Mouse (Mus musculus): ENCODE measurements around the gene Sdhb. TPM values are rescaled to one million over a fixed set of nuclear protein-coding genes. Genes with fewer than 3 reads are reported as not detected.

The Sdhb gene
- total RNA-seq, 2 experiments from 2014 or later = 1,306 to 1,387 TPM

DNA sequence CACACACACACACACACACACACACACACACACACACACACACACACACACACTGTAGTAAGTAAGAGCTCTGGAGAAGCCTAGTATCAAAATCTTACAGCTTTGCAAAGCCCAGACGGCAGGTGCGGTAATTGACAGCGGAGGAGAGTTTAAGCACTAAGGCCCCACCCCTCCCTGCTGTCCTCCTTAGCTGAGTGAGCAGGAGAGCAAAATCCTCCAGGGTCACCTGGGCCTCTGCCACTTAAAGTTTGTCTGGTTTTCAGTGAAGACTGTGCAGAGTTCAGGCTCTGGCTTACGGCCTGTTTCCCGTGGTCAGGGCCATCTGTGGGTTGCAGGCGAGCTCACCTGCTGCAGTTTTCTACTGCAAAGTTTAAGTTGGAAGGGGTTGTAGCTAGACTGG is 12.5 kb upstream of the Sdhb start:
- no peak for DNase-seq

DNA sequence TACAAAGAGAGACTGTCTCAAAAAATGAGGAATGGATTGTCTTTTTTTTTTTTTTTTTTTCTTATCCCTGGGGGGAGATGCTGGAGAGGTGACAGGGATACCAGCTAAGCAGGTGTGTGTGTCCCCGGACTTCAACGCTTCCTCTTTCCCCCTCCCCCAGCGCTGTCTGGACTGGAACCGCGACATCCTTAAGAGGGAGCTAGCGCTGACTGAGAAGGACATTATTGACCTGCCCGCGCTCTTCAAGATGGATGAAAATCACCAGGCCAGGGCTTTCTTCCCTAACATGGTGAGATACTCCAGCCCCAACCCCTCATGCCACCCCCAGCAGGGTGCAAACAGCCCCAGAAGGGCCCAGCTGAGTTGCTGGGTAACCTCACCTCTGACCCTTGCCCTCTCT is 12.0 kb upstream of the Sdhb start:
- DNase-seq = no peak

DNA sequence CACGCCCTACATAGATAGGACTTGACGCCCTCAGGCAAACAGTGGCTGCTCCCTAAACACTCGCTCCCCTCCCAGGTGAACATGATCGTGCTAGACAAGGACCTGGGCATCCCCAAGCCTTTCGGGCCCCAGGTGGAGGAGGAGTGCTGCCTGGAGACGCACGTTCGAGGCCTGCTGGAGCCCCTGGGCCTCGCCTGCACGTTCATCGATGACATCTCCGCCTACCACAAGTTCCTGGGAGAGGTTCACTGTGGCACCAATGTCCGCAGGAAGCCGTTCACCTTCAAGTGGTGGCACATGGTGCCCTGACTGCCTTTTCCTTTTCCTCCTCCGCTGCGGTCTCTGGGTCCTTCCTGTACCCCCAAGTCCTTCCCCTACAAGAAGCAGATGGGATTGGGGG is 11.4 kb upstream of the Sdhb start:
- no peak for DNase-seq

DNA sequence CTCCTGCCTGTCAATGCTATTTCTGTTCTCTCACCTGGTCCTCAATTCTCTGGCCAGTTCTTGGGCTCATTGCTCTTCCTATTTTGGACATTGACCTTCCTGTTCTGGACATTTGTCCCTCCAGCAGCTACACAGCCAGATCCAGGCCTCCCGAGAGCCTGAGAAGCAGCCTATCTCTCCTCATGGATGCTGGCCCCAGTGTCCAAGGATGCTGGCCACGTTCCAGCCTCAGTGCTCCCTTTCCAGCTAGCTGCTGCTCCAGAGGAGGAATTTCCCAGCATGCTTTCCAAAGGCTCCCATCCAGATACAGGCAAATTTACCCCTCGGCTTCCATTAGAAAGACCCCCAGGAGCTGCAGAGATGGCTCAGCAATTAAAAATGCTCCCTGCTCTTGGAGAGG is 10.4 kb upstream of the Sdhb start:
- peak; percentile 63 to 64 for DNase-seq

DNA sequence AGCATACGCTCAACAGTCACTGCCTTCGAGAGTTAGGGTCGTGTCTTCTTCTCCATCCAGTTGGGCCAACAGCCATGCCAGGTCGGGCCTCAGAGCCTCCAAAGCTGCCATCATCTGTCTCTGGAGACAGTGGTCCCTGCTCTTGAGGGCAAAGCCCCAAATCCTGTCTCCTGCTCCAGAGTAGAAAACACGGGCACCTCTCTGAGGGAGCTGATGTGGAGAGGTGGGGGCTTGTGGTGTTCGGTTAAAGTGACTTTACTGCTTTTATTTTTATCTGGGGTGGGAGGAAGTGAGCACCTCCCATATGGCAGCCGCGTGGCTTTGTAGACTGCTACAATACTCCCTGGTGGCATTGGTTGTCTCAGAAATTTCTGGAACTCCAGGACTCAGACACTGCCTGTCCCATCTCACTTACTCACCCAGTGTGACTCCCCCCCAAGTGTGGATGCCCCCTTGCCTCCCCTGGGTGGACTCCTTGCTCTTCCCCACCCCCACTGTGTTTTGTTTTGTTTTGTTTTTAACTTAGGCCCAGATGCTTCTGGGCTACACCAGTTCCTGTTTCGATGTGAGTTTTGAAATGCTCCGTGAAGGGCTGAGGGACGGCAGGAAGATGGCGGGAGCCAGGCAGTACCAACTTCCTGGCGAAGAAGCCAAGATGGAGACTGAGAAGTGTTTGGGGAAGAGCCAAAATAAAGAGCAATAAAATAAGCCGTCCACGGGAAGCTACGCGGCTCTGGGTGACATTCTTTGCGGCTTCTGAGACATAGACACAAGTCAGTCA is 9.0 kb upstream of the Sdhb start:
- DNase-seq = peak in 1 of 2 experiments; percentile 40

DNA sequence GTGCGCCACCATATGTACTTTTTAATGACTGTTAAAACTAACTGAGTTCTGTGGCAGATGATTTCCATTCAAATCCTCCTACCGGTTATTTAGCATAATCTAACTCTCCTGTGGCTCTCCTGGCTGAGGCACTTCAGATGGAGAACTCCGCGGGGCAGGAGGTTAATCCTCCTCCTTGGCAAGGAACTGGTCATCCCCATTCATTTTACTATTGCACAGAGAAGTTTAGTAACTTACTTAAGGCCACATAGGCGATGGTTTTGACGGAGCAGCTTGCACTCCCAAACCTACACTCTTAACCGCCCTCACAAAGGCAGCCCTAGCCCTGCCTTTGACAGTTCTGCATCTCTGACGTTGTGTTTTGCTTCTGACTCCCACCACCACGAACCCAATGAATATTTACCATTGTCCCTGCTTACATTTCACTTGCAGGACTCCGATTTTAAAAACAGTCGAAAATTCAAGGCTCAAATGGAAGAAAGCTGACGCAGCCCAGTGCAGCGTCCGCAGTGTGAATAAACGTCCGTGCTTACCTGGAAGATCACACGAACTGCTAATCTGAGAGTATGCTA is 3.8 kb upstream of the Sdhb start:
- no peak for DNase-seq

DNA sequence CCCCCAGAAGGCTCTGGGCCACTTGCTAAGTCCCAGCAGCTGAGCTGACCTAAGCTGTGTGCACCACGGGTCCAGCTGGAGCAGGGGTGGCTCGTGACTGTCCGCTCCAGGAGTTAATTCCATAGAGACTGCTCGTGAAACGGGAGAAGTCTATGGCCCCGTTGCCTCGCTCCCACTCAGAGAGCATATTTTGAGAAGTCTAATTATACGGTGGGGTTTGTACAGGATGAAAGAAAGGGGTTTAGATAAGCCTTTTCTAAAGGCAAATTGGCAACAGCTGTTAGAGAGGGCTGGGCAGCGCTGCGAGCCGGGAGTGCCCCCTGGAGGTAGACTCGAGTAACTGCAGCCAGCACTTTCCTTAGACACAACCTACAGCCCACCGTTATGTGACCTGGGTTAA is 3.3 kb upstream of the Sdhb start:
- DNase-seq = peak; percentile 73 to 90

DNA sequence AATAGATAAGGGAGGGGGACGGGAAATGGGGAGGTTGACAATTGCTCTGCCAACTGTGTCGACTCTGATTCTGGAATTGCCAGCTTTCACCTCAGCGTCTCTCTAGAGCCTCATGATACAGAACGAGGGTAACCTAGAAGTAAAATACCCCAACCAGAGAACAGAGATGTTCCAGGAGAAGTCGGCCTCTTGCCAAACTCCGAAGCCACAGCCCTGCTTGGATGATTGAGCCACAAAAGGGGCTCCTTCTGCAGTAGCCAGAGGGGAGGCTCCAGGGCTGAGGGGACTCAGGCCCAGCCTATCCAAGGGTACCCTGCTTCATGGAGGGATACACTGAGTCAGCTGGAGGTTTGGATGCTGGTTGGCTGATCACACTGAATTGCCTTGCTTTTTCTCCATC is 2.7 kb upstream of the Sdhb start:
- no peak for DNase-seq

DNA sequence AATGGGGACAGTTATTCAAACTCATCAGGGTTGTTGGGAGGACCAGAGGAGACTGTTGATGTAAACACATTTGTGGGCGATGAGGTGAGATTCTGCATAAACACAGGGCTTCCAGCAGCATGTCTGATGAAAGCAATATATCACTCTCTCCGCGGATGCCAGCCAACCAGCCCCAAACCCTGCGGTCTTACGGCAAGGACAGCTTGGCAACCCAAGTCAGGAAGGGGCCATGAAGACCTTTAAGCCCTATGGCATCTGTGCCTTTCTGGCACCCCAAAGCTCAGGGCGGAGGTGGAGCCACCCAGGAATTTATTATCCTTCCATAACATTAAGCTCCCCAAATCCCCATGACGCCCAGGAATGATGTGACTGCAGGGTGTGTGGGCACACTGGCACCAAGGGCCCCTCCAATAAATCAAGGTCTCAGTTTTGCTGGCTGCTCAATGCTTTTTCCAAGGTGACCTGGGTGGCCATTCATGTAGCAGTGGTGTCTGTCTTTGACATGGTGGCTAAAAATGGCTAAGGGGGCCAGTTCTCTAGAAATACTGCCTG is 1.8 kb upstream of the Sdhb start:
- no peak for DNase-seq

DNA sequence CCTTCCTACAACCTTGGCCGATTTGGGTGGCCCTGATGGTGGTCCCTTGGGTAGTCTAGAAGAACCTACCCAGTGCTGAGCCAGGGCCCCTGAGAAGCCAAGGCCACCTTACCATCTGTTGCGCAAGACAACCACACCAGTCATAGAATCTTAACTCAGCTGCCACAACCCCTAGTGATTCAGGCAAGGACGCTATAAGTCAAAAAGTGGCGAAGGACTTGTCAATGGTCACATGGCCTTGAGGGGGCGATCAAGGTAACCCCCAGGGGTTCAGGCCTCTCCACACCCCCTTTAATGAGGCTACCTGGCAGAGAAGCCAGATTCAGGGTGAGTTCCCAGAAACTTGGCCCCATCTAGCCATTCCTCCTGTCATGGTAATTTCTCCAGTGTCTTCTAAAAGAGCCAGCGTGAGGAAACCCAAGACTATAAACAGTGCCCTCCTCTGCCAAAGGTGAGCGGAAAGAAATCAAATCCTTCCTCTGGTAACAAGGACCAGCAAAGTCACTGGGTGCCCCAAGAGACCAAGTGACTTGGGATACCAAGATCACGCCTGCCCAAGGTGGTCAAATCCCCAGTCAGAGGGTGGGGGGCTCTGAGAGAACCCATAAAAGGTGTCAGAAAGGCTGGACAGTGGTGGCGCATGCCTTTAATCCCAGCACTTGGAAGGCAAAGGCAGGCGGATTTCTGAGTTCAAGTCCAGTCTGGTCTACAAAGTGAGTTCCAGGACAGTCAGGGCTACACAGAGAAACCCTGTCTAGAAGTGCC is 1.1 kb upstream of the Sdhb start:
- no peak for DNase-seq

DNA sequence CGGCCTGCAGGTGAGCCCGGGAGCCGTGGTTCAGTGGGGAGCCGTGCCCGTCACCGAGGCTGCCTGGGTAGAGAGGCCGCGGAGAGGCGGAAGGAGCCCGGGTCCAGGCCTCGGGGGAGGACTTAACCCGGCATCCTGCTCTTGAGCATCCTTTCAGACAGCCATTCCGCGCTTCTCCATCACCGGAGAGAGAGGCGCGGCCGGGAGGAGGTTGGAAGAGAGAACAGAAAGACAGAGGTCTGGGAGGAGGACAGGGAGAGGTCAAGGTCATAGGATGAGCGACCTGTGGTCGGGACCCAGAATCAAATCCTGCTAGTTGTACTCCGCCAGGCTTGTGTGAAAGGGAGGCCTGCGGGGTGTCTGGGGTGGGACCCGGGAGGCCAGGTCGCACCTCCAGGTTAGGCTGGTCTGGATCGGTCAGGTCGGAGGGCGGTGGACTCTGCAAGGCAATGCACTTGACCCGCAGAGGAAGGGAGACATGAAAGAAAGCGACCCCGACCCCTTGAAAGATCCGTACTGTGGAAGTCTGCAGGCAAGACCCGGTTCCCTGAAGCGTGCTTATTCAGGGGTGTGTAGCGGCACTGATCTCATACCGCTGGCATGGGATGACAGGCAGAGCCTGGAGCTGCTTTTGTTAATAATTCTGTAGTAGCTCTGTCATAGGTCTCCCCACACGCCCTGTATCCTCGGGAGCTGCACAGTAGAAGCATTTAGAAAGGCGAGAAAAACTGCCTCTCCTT is 634 bp downstream of the Sdhb start:
- no peak for DNase-seq

DNA sequence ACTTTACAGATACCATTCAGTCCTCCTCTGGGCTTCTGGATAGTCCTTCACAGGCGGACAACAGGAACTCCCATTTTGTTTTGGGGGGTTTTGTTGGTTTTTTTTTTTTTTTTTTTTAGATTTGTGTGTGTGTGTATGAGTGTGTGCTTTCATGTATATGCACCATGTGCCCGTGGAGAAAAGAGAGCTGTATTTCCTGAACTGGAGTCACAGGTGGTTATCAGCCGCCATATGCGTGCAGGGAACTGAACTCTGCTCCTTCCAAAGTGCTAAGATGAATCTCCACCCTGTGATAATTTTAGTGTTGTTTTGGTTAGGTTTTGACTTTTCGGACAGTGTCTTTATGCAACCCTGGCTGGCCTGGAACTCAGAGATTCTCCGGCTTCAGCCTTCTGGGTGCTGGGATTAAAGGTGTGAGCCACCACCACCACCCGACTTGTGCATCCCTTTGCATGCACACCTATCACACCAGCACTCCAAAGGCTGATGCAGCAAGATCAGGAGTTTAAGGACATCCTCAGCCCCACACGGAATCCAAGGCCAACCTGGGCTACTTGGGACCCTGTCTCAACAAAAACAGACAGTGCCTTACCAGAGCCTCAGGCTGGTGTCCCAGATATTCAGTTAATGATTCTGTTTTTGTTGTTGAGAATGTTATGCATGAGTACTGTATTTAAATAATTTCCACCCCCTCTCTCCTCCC is 1.4 kb downstream of the Sdhb start:
- no peak for DNase-seq

DNA sequence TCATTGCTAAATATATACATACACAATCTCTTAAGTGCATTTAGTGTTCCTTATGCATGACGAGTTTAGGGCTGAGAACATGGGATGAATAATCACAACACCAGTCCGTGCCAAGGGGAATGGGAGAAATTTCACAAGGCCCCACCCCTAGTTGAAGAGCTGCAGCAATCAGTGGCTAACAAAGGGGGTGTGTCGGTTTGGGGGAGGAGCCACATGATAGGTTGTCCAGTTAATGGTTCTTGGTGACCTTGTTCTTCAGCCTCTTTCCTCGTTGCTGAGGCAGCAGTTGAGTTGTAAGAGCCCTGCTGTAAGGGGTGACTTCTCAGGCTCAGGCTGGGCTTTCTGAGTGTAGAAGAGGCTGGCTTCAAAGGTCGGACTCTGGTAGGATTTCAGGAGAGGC is 1.9 kb downstream of the Sdhb start:
- DNase-seq = peak; percentile 78 to 85

DNA sequence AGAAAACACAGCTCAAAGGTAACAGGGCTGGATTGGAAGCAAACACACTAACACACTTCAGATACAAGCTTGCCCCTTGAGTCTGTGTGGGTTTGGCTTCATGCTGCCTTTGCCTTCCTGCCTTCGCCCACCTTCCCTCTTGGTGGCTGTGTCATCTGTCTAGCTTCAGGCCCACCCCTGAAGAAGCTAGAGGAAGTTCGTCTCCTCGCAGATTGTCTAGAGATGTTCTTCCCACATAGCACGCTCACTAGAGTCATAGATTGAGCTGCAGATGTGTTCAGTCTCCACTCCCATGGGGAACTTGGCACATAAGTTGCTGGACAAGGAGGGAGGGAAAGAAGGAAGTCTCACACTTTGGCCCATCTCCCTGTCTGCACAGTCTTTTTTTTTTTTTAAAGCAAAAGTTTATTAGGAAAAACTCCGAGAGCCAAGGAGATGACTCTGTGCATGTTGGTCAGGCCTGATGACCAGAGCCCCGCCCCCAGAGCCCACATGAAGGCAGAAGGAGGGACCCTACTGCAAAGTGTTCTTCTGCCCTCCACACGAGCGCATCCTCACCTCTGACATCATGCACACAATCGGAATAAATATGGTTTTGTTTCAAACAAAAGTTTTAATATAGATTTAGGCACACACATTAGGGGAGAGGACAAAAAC is 3.1 kb downstream of the Sdhb start:
- peak; percentile 41 to 70 for DNase-seq

DNA sequence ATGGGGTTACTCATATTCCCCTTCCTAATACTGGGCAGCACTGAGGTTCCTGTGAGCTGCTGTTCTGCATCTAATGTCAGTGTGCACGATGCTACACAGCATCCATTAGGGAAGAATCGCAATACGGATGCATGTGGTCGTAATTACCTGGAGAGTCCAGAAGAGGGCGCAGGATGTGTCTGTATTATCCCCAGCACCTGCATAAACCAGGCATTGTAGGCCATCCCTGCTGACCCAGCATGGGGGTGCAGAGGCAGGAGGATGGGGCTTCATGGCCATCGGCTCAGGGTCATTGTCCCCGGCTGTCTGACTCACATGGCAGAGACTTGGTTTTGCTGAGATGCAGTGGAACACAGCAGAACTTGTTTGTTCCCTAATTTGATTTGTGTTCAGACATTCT is 3.6 kb downstream of the Sdhb start:
- peak; percentile 77 to 83 for DNase-seq

DNA sequence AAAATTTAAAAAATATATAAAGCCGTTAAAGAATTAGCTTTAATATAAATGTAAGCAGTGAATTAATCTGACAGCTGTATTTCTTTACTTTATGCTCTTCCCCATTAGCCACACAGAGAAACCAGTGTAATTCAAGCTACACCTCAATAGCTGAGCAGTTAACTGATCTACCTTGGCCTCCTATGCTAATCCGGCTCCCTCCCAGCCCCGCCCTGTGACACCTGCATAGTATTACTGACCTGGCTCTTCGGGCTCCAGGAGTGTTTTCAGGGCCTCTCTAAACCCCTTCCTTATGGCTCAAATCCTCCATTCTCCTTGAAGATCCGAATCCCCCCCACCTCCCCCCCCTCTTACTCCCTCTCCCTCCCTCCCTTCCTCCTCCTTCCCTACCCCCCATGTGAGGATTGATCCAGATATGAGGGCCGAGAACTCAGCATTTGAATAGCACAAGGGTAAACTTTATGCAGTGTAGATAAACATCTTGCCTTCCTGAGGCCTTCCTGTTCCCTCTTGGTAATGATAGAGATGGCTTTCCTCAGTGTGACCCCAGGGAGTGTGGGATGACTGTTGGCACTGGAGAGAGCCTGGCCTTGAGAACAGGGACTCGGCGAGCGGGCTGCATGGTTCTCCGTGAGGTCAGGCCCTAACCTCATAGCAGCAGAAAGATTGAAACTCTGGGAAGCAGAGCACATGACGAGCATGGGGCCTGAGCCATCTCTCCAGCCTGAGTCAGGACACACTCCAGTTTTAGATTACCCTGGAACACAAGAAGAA is 6.6 kb downstream of the Sdhb start:
- no peak for DNase-seq

DNA sequence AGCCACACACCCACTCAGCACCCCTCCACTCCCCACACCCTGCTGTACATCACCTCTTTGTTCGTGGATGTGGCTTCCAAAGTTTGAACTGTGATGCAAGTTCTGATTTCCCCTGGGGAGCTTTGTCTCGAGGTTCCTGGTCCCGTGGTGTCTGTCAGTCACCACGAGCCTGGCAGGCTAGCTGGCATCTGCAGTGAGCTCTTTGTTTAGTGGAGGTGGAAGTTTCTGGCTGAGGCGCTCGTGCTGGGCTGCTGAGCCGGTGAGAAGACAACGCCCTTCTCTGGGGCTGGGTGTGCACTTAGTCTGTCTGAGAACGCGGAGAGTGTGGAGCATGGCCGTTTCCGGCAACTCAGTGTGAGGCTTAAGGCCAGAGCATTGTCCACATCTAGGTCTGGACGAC is 10.7 kb downstream of the Sdhb start:
- DNase-seq = no peak

DNA sequence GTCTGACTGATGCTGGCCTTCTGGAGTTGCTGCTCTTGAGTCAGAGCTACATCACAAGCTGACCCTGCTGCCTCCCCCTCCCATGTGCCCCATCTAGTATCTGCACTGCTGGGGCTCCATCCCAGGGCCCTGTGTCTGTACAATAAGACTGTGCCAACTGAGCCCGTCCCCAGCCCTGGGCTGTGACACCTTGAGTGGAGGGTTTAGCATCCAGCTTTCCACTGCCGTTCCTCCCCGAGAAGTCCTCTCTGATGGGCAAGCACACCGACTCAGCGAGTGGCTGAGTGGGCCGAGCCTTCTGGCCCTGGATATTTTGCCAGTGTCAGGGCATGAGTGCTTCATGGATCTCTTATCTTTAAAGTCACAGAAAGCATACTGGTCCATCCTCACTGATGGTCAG is 13.4 kb downstream of the Sdhb start:
- no peak for DNase-seq

DNA sequence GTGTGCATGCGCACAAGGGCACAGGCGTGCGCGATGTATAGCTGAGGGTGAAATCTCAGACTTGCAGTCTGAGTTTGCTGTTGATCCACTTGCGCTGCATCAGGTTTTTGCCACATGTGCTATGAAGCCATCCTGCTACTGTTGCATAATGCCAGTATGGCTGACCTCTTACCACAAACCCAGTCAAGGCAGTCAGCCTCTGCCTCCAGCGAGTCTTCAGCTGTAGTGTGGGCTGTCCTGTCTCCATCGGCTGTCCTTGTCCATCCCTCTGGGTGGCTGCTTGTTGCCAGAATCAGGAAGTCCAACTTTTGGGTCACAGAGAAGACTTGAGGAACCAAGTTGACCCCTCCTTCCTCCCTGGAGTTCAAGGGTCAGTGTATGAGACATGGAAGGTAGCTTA is 14.4 kb downstream of the Sdhb start:
- DNase-seq = peak in 1 of 2 experiments; percentile 26

DNA sequence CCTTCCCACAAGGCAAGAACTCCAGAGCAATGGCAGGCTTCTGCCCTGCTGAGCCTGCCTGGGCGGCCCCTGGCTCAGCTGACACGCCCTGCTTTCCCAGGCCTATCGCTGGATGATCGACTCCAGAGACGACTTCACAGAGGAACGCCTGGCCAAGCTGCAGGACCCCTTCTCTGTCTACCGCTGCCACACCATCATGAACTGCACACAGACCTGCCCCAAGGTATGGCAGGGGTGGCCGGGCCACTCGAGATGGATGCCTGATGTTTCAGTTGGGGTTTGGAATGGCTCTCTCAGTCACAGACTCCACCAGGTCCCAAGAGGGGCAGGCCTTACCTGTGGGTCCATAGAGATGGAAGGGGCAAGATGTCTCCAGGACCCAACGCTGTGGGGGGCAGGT is 16.3 kb downstream of the Sdhb start:
- DNase-seq = no peak
